Comparison of ENCODE assay signal across 29 mouse cellular contexts in genomic region chr7:133645716-133646115, GRCm38 (mm10). TPM values are rescaled to one million over a fixed set of nuclear protein-coding genes. Genes with fewer than 3 reads are reported as not detected.
"Had no signal": no experiment of that assay in that cellular context is flagged by ENCODE, and none has a peak within 500 bp of the region (broad histone marks: within the 10 kb centered on the region; RNA-seq: fewer than 3 reads in every experiment).

No protein-coding gene starts in this region.

- DNase-seq: liver, postnatal 0 days; lung, adult 2 months; lung, postnatal 14 days; lung, postnatal 36 days; retina, postnatal 1 day; right cerebral cortex, adult 18-20 months; right cerebral cortex, postnatal 25 days; right cerebral cortex, postnatal 4 days; spleen, adult 18-20 months; thymus, adult 18-20 months; thymus, postnatal 14 days; thymus, postnatal 36 days had no signal

- ATAC-seq: liver, postnatal 0 days; lung, postnatal 0 days; midbrain, embryonic 13.5 days; midbrain, embryonic 15.5 days had no signal

RNA-seq across cellular contexts. Expression of gene Mmp21, which starts 34.1 kb away (rescaled TPM):
- total RNA-seq: megakaryocyte progenitor cell, adult 5-6 weeks; midbrain, postnatal 0 days; monocyte, adult 5-6 weeks; neutrophil, adult 5-6 weeks had no signal
- polyA plus RNA-seq: liver, embryonic 15.5 days; lung, adult 2 months; lung, postnatal 0 days; macrophage; midbrain, embryonic 11.5 days; midbrain, postnatal 0 days; neural tube, embryonic 12.5 days; small intestine, adult 2 months; stomach, embryonic 14.5 days had no signal

RNA-seq across cellular contexts. Expression of gene Tex36, which starts 43.8 kb away (rescaled TPM):
- total RNA-seq: megakaryocyte progenitor cell, adult 5-6 weeks; midbrain, postnatal 0 days; monocyte, adult 5-6 weeks; neutrophil, adult 5-6 weeks had no signal
- polyA plus RNA-seq: liver, embryonic 15.5 days; liver, postnatal 0 days; lung, adult 2 months; lung, embryonic 15.5 days; lung, postnatal 0 days; macrophage; midbrain, embryonic 11.5 days; midbrain, embryonic 15.5 days; neural tube, embryonic 12.5 days; neural tube, embryonic 14.5 days; small intestine, adult 2 months; stomach, embryonic 14.5 days; stomach, embryonic 16.5 days; thymus, postnatal 0 days had no signal
